Mouse (Mus musculus): Measurements from ENCODE around the gene Olfr1228. TPM values are rescaled to one million over a fixed set of nuclear protein-coding genes. Genes with fewer than 3 reads are reported as not detected.

The Olfr1228 gene
- polyA plus RNA-seq (2012; rRNA removed): not detected in 2 replicates

GRCm38 (mm10) chr2:89253962-89254361, at the start of gene Olfr1228:
Olfr1228 (minus strand) TSS chr2:89254062.
- no peak for TF ChIP-seq CTCF (IDR thresholded peaks at IDR 0.05; ENCODE audit: extremely low read depth, insufficient read depth, low read length)
- no peak for TF ChIP-seq POLR2A (IDR thresholded peaks at IDR 0.05; ENCODE audit: extremely low read depth, insufficient read depth, low read length)
- Histone ChIP-seq H3K4me1 (ENCODE audit: control insufficient read depth, insufficient read depth, low read length) (no peaks in the 10 kb centered on the region), H3K27ac (ENCODE audit: insufficient read depth, low read length) (no peak within 1 kb of the TSS), H3K4me3 (ENCODE audit: insufficient read depth, low read length) (no peak within 1 kb of the TSS)

- TF ChIP-seq CTCF (IDR thresholded peaks at IDR 0.05; ENCODE audit: extremely low read depth, insufficient read depth, low read length) (no peak), POLR2A (IDR thresholded peaks at IDR 0.05; ENCODE audit: extremely low read depth, insufficient read depth, low read length) (no peak)
- H3K4me3 ChIP-seq (ENCODE audit: insufficient read depth, low read length): no peak within 1 kb of the TSS
- H3K4me1 ChIP-seq (ENCODE audit: control insufficient read depth, insufficient read depth, low read length): no peaks in the 10 kb centered on the region
- H3K27ac ChIP-seq (ENCODE audit: insufficient read depth, low read length): no peak within 1 kb of the TSS
Observed at GRCm38 (mm10) chr2:89297168-89297567, 43.3 kb upstream of the Olfr1228 start, which contains the start of gene Olfr1230. Olfr1230 (minus strand) TSS chr2:89297268.

GRCm38 (mm10) chr2:89287914-89288313, 34.1 kb upstream of the Olfr1228 start, which contains the start of gene Olfr1229:
Olfr1229 (minus strand) TSS chr2:89288014.
- Histone ChIP-seq H3K4me1 (ENCODE audit: control insufficient read depth, insufficient read depth, low read length) (no peaks in the 10 kb centered on the region), H3K4me3 (ENCODE audit: insufficient read depth, low read length) (no peak within 1 kb of the TSS), H3K27ac (ENCODE audit: insufficient read depth, low read length) (no peak within 1 kb of the TSS)
- TF ChIP-seq CTCF (IDR thresholded peaks at IDR 0.05; ENCODE audit: extremely low read depth, insufficient read depth, low read length) (no peak), POLR2A (IDR thresholded peaks at IDR 0.05; ENCODE audit: extremely low read depth, insufficient read depth, low read length) (no peak)

- Histone ChIP-seq H3K4me1 (ENCODE audit: control insufficient read depth, insufficient read depth, low read length) (no peaks in the 10 kb centered on the region), H3K27ac (ENCODE audit: insufficient read depth, low read length) (no peak within 1 kb of the TSS), H3K4me3 (ENCODE audit: insufficient read depth, low read length) (no peak within 1 kb of the TSS)
- TF ChIP-seq POLR2A (IDR thresholded peaks at IDR 0.05; ENCODE audit: extremely low read depth, insufficient read depth, low read length) (no peak), CTCF (IDR thresholded peaks at IDR 0.05; ENCODE audit: extremely low read depth, insufficient read depth, low read length) (no peak)
Observed at GRCm38 (mm10) chr2:89199948-89200347, 53.9 kb downstream of the Olfr1228 start, which contains the start of gene Olfr1226. Olfr1226 (minus strand) TSS chr2:89200048.

Other genes with a start within 250 kb of the Olfr1228 start
- gene Olfr1215, start 247.1 kb downstream of the Olfr1228 start, polyA plus RNA-seq (2012; rRNA removed): not detected in 2 replicates
- not detected in 2 replicates for gene Olfr1216, start 235.7 kb downstream of the Olfr1228 start, polyA plus RNA-seq (2012; rRNA removed)
- not detected in 2 replicates for gene Olfr1217, start 222.0 kb downstream of the Olfr1228 start, polyA plus RNA-seq (2012; rRNA removed)
- not detected in 2 replicates for gene Olfr1218, start 192.9 kb downstream of the Olfr1228 start, polyA plus RNA-seq (2012; rRNA removed)
- gene Olfr1219, start 170.5 kb downstream of the Olfr1228 start, polyA plus RNA-seq (2012; rRNA removed): not detected in 2 replicates
- gene Olfr1220, start 147.2 kb downstream of the Olfr1228 start, polyA plus RNA-seq (2012; rRNA removed): not detected in 2 replicates
- not detected in 2 replicates for gene Olfr1221, start 136.8 kb downstream of the Olfr1228 start, polyA plus RNA-seq (2012; rRNA removed)
- not detected in 2 replicates for gene Olfr1222, start 121.0 kb downstream of the Olfr1228 start, polyA plus RNA-seq (2012; rRNA removed)
- not detected in 2 replicates for gene Olfr1223, start 102.5 kb downstream of the Olfr1228 start, polyA plus RNA-seq (2012; rRNA removed)
- not detected in 2 replicates for gene Olfr1224-ps1, start 90.0 kb downstream of the Olfr1228 start, polyA plus RNA-seq (2012; rRNA removed)
- not detected in 2 replicates for gene Olfr1225, start 79.4 kb downstream of the Olfr1228 start, polyA plus RNA-seq (2012; rRNA removed)
- gene Olfr1226, start 54.0 kb downstream of the Olfr1228 start, polyA plus RNA-seq (2012; rRNA removed): not detected in 2 replicates
- gene Olfr1229, start 34.0 kb upstream of the Olfr1228 start, polyA plus RNA-seq (2012; rRNA removed): not detected in 2 replicates
- not detected in 2 replicates for gene Olfr1230, start 43.2 kb upstream of the Olfr1228 start, polyA plus RNA-seq (2012; rRNA removed)
- not detected in 2 replicates for gene Olfr1231, start 53.0 kb upstream of the Olfr1228 start, polyA plus RNA-seq (2012; rRNA removed)
- gene Olfr1232, start 75.6 kb upstream of the Olfr1228 start, polyA plus RNA-seq (2012; rRNA removed): not detected in 2 replicates
- gene Olfr1233, start 88.3 kb upstream of the Olfr1228 start, polyA plus RNA-seq (2012; rRNA removed): not detected in 2 replicates
- not detected in 2 replicates for gene Olfr1234, start 110.8 kb upstream of the Olfr1228 start, polyA plus RNA-seq (2012; rRNA removed)
- not detected in 2 replicates for gene Olfr1238, start 155.6 kb upstream of the Olfr1228 start, polyA plus RNA-seq (2012; rRNA removed)
- not detected in 2 replicates for gene Olfr1239, start 166.3 kb upstream of the Olfr1228 start, polyA plus RNA-seq (2012; rRNA removed)
- not detected in 2 replicates for gene Olfr1240, start 188.9 kb upstream of the Olfr1228 start, polyA plus RNA-seq (2012; rRNA removed)
- gene Olfr1241, start 233.1 kb upstream of the Olfr1228 start, polyA plus RNA-seq (2012; rRNA removed): not detected in 2 replicates
- gene Olfr1242, start 244.3 kb upstream of the Olfr1228 start, polyA plus RNA-seq (2012; rRNA removed): not detected in 2 replicates

All from cortical plate, adult 2 months (tissue).